Mouse (Mus musculus): ENCODE results near the gene Wdr45.

GRCm38 (mm10) chrX:7692862-7693261, 21.3 kb upstream of the Wdr45 start:
- peak; percentile 56 for TF ChIP-seq CTCF (conservative IDR thresholded peaks at IDR 0.05; ENCODE audit: low read length)
- no peak for TF ChIP-seq NANOG (IDR thresholded peaks at IDR 0.05; ENCODE audit: borderline replicate concordance, low read length)
- no peak for TF ChIP-seq POU5F1 (IDR thresholded peaks at IDR 0.05; ENCODE audit: borderline replicate concordance, low read length)
